Mouse (Mus musculus) R1 (cell line): ENCODE measurements at regions not wholly inside any gene's neighbourhood (a gene's known extent, or its start where the extent isn't known, plus 50 kb on each side); places are given as distances from the start of the nearest gene placed in this dataset.
"Not testable (repeated sequence)": the region's sequence is repeated elsewhere in the genome, so short reads cannot be mapped to it uniquely, and the experiment has no call there.

ENCODE experiments used
- DNase-seq: peaks from one replicate; pipeline ENCODE4 v3.0.0-alpha.2; 2018; ENCODE audit warnings: low read depth, low spot score

- DNase-seq, result no peak
Measured at GRCm38 (mm10) chr3:6118721-6119120, 368.1 kb downstream of the Gm8797 start.

DNA sequence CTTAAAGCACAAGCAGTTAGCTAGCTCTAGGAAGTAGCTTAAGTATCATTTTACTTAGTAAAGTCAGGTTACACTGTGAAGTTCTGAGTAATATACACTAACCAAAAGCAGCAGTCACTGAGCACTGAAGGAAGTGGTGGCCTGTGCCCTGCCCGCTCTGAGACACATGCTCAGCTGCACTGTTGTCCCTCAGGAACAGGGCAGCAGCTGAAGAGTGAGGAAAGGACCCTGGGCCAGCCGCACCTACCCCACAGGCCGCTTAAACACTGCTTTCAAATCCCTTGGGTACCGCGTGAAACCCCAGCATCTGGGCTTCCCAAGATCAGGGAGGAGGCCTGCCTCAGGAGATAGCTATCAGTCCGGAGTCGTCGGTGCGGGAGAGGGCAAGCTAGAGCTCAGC, 385.1 kb downstream of the Gm8797 start:
- DNase-seq, result not testable (repeated sequence)

- DNase-seq, result peak; percentile 28
Measured at GRCm38 (mm10) chr3:6137374-6137773, 386.8 kb downstream of the Gm8797 start.

GRCm38 (mm10) chr3:6173775-6174174, 423.2 kb downstream of the Gm8797 start:
- DNase-seq, result peak; percentile 94

- DNase-seq, result no peak
Measured at GRCm38 (mm10) chr3:6182533-6182932, 431.9 kb downstream of the Gm8797 start.

GRCm38 (mm10) chr3:6183400-6183799, 432.8 kb downstream of the Gm8797 start:
- no peak for DNase-seq

DNA sequence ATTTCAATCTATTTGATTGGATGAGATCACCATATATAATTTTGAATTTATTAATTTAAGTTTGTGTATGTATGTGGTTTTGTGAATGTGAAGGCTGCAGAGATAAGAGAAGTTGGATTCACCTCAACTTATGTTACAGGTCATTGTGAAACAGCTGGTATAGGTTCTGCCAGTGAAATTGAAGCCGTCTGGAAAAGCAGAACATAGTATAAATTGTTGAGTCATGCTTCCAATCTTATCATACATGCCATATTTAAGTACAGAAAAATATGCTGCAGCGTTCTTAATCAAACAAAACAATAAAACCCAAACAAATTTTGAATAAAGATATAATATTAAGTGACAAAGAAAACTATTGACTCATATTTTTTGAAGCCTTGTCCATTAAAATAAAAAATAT, 415.6 kb downstream of the 1700008P02Rik start:
- DNase-seq, result no peak

DNA sequence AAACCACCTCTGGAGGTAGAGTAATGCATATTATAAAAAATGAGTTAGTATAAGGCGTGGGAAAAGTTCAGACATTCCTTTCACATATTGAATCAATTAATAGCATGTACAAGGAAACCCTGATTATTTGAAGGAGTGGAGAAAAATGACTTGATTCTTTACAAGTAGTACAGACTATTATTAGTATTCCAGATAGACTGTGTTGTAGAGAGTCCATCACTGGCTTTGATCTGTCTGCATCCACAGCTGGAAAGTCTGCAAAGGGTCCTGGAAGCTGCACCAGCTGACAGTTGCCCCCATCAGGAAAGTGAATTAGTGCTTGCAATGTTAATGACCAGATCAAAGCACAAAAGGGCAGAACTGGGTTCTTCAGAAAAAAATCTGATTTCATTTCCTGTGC, 391.6 kb downstream of the 1700008P02Rik start:
- no peak for DNase-seq
